Mouse (Mus musculus): ENCODE measurements around the gene Tepsin.

Gene Tepsin

GRCm38 (mm10) chr11:120098588-120099511 lies at the start of gene Tepsin, which contains the start of gene Ndufaf8:
Gene Tepsin, minus strand, starts transcription at chr11:120098731.
Gene Ndufaf8, plus strand, starts transcription at chr11:120098928.
- DNase-seq (ENCODE audit: low spot score) = peak; percentile 97

GRCm38 (mm10) chr11:120143708-120144497 lies 45.4 kb upstream of the Tepsin start:
- no peak for DNase-seq (ENCODE audit: low spot score)

- peak; percentile 69 for DNase-seq (ENCODE audit: low spot score)
Measured at GRCm38 (mm10) chr11:120142601-120143051, 44.1 kb upstream of the Tepsin start.

- DNase-seq (ENCODE audit: low spot score) = peak; percentile 39
Measured at GRCm38 (mm10) chr11:120140255-120140654, 41.7 kb upstream of the Tepsin start.

GRCm38 (mm10) chr11:120139309-120139731 lies 40.8 kb upstream of the Tepsin start:
- DNase-seq (ENCODE audit: low spot score) = no peak

GRCm38 (mm10) chr11:120137625-120138004 lies 39.1 kb upstream of the Tepsin start:
- no peak for DNase-seq (ENCODE audit: low spot score)

GRCm38 (mm10) chr11:120136796-120137624 lies 38.5 kb upstream of the Tepsin start:
- DNase-seq (ENCODE audit: low spot score) = no peak

GRCm38 (mm10) chr11:120136195-120136594 lies 37.7 kb upstream of the Tepsin start:
- DNase-seq (ENCODE audit: low spot score) = no peak

GRCm38 (mm10) chr11:120134847-120135530 lies 36.5 kb upstream of the Tepsin start:
- no peak for DNase-seq (ENCODE audit: low spot score)

- no peak for DNase-seq (ENCODE audit: low spot score)
Measured at GRCm38 (mm10) chr11:120134148-120134547, 35.6 kb upstream of the Tepsin start.

GRCm38 (mm10) chr11:120129281-120129680 lies 30.8 kb upstream of the Tepsin start:
- DNase-seq (ENCODE audit: low spot score) = no peak

GRCm38 (mm10) chr11:120126845-120127244 lies 28.3 kb upstream of the Tepsin start:
- DNase-seq (ENCODE audit: low spot score) = no peak

- DNase-seq (ENCODE audit: low spot score) = no peak
Measured at GRCm38 (mm10) chr11:120122126-120122525, 23.6 kb upstream of the Tepsin start.

GRCm38 (mm10) chr11:120120642-120121420 lies 22.3 kb upstream of the Tepsin start:
- DNase-seq (ENCODE audit: low spot score) = peak; percentile 65

GRCm38 (mm10) chr11:120119936-120120541 lies 21.5 kb upstream of the Tepsin start:
- no peak for DNase-seq (ENCODE audit: low spot score)

GRCm38 (mm10) chr11:120119108-120119507 lies 20.6 kb upstream of the Tepsin start:
- DNase-seq (ENCODE audit: low spot score) = no peak

- no peak for DNase-seq (ENCODE audit: low spot score)
Measured at GRCm38 (mm10) chr11:120117626-120118025, 19.1 kb upstream of the Tepsin start.

GRCm38 (mm10) chr11:120114488-120115215 lies 16.1 kb upstream of the Tepsin start:
- DNase-seq (ENCODE audit: low spot score) = no peak

- DNase-seq (ENCODE audit: low spot score) = peak; percentile 55
Measured at GRCm38 (mm10) chr11:120112136-120112535, 13.6 kb upstream of the Tepsin start.

Measured in adipocyte (in vitro differentiated cells).